Mouse (Mus musculus) layer of hippocampus, adult 2 months (tissue): ENCODE results near the gene Capn12. TPM values are rescaled to one million over a fixed set of nuclear protein-coding genes. Genes with fewer than 3 reads are reported as not detected.
A peak's percentile ranks its signal among the peaks of the same experiment; 100 is the strongest.
"Not testable (repeated sequence)": the region's sequence is repeated elsewhere in the genome, so short reads cannot be mapped to it uniquely, and the experiment has no call there.

Experiments
- DNase-seq, 2 experiments: peaks; one replicate each; pipeline ENCODE4 v3.0.0; 2022; ENCODE audit warnings: low spot score in 2 of 2
- H3K27ac ChIP-seq: fragments of 200-600 bp; 2 replicates; pipeline ENCODE4 v1.8.1; 2022
- H3K4me3 ChIP-seq: fragments of 200-600 bp; 2 replicates; pipeline ENCODE4 v1.8.1; 2022; ENCODE audit warnings: mild to moderate bottlenecking
- CTCF ChIP-seq: fragments of 200-600 bp; conservative IDR thresholded peaks from 2 replicates; pipeline ENCODE4 v1.8.1; 2022; ENCODE audit warnings: antibody characterized with exemption, mild to moderate bottlenecking, moderate library complexity
- total RNA-seq, 2 experiments: library from RNA; stranded (reverse); gene quantifications; 2 replicates each; pipeline ENCODE4 v1.2.3; 2021

Gene Capn12
- total RNA-seq, 2 experiments from 2014 or later, result 0.15 to 0.29 TPM

DNA sequence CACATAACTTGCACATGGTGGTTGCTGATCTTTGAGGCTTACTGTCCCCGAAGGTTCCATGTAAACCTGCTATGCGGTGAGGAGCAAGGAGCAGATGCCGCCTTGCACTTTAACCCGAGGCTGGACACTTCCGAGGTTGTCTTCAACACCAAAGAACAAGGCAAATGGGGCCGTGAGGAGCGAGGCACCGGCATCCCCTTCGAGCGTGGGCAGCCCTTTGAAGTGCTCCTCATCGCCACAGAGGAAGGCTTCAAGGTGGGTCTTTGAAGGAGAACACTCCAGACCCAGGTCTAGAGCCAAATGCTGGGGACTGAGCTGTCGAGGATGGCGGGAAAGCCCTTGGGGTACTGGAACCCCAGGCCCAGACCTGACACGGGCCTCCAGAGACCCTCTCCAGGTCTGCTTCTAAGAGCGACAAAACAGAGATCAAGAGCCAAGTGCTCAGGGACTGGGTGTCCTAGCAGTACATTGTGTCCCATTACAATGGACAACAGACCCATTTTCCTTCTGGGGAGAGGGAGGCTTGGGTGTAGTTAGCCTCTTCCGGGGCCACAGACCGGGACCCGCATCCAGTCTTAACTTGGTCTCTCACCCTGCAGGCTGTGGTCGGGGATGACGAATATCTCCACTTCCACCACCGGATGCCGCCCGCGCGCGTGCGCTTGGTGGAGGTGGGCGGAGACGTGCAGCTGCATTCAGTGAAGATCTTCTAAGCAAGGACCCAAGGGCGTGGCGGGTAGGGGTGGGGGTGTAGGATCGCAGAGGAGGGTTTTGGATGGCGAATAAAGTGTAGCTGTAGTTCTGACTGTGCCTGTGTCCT lies 15.5 kb upstream of the Capn12 start:
- Histone ChIP-seq H3K4me3 (peak overlapping the region; percentile 41), H3K27ac (peak overlapping the region; percentile 44)
- peak; percentile 65 to 71 for DNase-seq
- TF ChIP-seq CTCF, result peak; percentile 41

DNA sequence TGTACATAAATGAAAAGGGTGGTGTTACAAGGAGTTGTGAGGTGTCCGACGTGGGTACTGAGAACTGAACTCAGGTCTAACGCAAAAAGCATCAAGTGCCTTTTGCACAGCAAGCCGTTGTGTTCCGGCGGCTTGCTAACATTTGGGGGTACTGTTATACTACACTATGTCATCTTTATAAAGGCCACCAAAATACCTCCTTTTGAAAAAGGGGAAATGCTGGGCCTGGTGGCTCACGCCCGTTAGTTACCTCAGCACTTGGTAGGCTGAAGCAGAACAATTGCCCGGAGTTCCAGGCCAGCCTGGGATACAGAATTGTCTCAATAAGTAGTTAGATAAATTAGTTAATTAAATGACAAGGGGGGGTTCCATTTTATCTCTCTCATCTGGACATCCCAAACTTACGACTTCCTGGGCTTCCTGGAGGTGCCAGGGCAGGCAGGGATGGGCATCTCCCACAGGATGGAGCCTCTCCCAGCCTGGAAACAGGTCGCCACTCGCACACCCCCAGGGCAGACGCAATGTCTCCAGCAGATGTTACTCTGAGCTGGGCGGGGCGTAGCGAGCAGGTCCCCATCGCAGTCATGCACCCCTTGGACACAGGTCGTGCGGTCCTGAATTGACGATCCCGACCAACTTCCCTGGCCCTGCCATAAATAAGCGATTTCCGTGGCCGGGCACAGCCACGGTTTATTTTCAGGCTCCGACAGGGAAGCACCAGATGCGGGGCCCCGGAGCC lies 14.3 kb upstream of the Capn12 start:
- H3K4me3 ChIP-seq, result no peak overlapping the region
- no peak for DNase-seq
- H3K27ac ChIP-seq, result no peak overlapping the region
- TF ChIP-seq CTCF, result no peak

DNA sequence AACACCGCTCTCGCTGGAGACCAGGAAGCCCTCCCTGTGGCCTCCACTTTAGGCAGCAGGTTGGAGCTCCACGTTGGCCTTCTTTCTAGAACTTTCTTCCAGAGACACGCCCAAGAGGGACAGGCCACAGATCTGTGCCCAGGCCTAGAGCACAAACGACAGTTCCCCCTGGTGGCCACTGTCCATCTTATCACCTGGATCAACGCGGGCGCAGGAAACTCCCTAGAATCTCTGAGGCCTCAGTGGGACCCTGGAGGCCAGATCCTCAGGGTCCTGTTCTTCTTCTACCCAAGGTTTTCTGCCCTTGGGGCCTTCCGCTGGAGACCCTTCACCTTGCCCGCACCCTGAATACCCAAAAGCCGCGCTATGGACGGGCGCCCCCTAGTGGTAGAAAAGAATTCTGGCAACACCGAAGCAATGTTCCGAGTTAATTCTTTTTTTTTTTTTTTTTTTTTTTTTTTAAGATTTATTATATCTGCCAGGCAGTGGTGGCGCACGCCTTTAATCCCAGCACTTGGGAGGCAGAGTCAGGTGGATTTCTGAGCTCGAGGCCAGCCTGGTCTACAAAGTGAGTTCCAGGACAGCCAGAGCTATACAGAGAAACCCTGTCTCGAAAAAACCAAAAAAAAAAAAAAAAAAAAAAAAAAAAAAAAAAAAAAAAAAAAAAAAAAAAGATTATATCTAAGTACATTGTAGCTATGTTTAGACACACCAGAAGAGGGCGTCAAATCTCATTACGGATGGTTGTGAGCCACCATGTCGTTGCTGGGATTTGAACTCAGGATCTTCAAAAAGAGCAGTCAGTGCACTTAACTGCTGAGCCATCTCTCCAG lies 13.5 kb upstream of the Capn12 start:
- DNase-seq, result peak; percentile 17 to 73
- peak overlapping the region; percentile 36; the same call in 1 of the 2 replicates for H3K4me3 ChIP-seq
- H3K27ac ChIP-seq, result not testable (repeated sequence)
- TF ChIP-seq CTCF, result peak; percentile 82

DNA sequence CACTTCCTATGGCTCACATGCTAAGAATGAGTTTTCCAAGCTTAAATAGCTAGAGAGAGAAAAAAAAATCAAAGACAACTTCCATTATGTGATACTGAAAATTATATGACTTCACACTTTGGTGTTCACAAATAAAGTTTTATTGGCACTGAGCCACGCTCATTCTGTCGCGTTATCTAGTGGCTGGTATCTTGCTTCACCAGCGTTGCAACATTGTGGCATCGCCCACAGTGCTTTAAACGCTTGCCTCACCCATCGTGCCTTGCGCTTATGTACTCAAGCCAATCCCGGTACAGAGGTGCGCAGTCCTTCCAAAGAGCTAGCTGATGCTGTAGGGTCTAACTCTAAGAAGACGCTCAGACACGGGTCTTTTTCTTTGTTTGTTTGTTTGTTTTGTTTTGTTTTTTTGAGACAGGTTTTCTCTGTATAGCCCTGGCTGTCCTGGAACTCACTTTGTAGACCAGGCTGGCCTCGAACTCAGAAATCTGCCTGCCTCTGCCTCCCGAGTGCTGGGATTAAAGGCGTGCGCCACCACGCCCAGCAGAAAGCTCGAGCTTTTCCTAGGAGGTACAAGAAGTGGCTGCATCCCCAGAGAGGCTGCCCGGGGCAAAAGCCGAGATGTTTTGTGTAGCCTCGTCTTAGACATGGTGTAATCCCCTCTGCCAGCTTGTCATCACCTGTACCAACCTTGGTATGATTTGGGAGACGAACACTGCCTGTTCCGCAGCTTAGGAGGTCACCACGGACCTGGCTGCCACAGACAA lies 10.1 kb upstream of the Capn12 start:
- TF ChIP-seq CTCF, result no peak
- no peak for DNase-seq
- H3K27ac ChIP-seq, result no peak overlapping the region
- no peak overlapping the region for H3K4me3 ChIP-seq

DNA sequence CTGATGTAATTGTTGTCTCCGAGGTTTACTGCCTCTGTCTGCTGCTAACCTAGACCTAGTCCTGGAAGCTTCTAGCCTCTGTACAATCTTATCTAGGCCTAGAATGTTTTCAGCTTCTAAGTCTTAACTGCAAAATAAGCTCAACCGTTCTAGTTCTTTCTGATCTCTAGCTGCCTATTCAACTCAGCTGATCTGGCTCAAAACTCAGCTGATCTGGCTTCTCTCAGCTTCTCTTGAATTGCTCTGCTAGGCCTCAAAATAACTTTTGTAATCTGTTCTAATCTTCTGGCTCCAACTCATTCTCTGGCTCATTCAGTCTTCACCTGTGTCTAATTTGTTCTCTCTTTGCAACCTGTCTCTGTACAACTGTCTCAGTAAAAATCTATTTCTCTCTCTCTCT lies 6.7 kb upstream of the Capn12 start:
- no peak overlapping the region for H3K4me3 ChIP-seq
- TF ChIP-seq CTCF, result no peak
- H3K27ac ChIP-seq, result no peak overlapping the region
- no peak for DNase-seq

DNA sequence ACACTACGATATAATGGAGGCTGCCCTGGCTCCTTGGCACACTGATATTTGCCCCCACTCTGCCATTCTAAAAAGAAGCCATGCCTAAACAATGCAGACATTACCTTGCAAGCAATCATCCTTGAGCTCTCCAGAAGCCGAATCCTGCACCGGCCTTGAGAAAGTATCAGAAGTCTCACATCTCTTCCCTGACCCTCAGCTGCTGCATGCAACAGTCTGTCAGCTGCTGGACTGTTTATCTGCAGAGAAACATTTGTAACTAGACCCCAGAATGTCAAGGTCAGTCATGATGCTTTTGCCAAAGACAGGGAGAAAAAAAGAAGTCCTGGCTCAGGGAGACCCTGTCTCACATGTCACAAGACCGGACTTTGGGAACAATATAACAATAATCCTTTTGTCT lies 5.1 kb upstream of the Capn12 start:
- no peak for TF ChIP-seq CTCF
- no peak for DNase-seq
- Histone ChIP-seq H3K27ac (no peak overlapping the region), H3K4me3 (no peak overlapping the region)

DNA sequence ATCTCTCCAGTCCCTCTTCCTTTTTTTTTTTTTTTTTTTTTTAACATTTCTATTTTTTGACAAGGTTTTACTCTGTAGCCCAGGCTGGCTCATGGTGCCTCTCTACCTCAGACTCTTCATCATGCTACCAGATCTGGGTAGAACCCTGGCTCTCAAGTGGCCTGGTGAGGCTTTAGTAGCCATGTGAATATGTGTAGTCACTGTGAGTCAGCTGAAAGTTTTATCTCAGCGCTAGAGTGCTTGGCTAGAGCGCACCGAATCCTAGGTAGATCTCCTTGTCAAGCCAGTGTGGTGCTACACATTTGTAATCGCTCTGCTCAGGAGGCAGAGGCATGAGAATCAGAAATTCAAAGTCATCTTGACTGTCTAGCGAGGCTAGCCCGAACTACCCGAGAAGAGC lies 4.1 kb upstream of the Capn12 start:
- H3K27ac ChIP-seq, result no peak overlapping the region
- TF ChIP-seq CTCF, result no peak
- DNase-seq, result no peak
- H3K4me3 ChIP-seq, result no peak overlapping the region

DNA sequence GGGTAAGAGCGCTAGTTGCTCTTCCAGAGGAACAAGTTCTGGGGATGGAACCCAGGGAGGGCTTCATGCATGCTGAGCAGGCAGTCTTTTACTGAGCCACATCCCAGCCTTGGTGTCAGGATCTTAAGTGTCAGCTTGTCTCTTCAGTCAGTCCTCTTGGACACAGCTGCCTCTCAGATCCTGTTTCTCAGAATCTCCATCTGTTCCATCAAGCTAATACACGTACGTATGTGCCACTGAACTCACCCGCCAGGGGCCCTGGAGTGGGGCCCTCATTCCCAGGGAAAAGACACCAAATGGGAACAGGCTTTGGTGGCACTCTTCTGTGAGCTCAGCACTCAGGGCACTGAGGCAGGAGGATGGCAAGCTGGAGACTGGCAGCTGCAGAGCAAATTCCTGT lies 3.4 kb upstream of the Capn12 start:
- TF ChIP-seq CTCF, result no peak
- DNase-seq, result no peak

DNA sequence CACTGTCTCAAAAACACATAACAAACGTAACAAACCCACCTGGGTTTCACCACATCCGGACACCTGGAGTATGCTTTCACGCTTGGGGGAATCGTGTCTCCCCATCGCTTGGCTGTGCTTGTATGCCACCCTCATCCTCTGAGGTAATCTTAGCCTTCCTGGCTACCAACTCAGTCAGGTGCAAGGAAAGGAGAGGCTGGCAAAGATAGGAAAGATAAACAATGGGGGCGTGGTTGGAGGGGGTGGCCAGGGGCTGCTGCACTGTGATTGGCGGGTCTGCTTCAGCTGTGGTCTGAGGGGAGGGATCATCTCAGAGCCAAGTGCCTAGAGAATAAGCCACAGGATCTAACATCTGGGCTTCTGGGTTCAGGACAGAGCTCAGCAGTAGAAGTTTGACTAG lies 1.6 kb upstream of the Capn12 start:
- no peak for DNase-seq
- H3K4me3 ChIP-seq, result no peak overlapping the region
- H3K27ac ChIP-seq, result no peak overlapping the region
- no peak for TF ChIP-seq CTCF

More for the DNA sequence above, 3.4 kb upstream of the Capn12 start:
- no peak overlapping the region for H3K4me3 ChIP-seq
- H3K27ac ChIP-seq, result no peak overlapping the region

DNA sequence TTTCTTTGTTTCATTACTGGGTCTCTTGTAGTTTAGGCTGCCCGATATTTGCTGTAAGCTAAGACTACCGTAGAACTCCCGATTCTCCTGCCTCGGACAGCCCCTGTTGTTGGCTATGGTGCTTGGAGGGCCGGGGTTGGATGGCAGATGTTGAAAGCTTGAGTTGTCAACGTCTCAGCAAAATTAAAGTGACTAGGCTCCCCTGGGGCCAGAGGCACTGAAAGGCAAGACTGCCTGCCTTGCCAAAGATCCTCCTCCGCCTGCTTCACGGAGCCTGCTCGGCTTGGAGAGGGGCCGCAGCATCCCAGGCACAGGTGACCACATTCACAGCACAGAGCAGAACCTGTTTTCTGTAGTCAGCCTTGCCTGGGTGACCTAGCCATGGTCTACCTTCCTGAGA lies 668 bp upstream of the Capn12 start:
- no peak for DNase-seq
- Histone ChIP-seq H3K4me3 (no peak overlapping the region), H3K27ac (no peak overlapping the region)
- TF ChIP-seq CTCF, result no peak

DNA sequence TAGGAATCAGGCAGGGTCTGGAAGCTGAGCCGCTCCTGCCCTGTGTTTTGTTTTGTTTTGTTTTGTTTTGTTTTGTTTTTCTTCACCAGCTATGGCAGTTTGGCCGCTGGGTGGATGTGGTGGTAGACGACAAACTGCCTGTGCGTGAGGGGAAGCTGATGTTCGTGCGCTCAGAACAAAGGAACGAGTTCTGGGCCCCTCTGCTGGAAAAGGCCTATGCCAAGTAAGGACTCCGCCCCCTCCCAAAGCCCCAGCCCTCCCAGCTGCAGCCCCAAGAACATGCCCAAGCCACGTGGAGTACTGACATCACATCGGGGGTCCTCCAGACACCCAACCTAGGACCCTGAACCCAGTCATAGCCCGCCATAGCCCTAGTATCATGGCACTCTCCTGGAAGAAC lies 1.8 kb downstream of the Capn12 start:
- no peak for TF ChIP-seq CTCF
- Histone ChIP-seq H3K27ac (no peak overlapping the region), H3K4me3 (no peak overlapping the region)
- DNase-seq, result no peak

DNA sequence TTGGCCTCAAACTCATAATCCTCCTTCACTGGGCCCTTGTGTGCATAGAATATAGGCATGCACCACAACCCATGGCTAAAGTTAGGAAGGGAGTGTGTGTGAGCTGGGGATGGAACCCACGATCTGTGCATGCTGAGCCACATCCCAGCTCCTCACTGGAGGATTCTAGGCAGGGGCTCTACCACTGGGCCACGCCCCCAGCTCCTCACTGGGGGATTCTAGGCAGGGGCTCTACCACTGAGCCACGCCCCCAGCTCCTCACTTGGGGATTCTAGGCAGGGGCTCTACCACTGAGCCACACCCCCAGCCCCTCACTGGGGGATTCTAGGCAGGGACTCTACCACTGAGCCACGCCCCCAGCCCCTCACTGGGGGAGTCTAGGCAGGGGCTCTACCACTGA lies 2.5 kb downstream of the Capn12 start:
- H3K27ac ChIP-seq, H3K4me3 ChIP-seq, DNase-seq: not testable (repeated sequence)

DNA sequence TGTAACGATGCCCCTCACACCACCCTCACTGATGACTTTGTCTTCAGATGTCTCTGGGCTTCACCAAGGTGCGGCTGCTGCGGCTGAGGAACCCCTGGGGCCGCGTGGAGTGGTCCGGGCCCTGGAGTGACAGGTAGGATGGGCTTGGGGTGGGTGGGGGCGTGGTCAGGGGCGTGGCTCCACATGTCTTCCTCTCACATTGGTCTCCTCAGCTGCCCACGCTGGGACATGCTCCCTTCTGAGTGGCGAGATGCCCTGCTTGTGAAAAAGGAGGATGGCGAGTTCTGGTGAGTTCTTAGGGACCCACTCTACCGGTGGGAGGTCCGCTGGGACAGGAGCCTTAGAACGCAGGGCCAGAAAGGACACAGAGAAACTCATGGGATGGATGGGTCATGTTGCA lies 5.3 kb downstream of the Capn12 start:
- Histone ChIP-seq H3K4me3 (no peak overlapping the region), H3K27ac (no peak overlapping the region)
- DNase-seq, result no peak
- TF ChIP-seq CTCF, result no peak
